Mouse (Mus musculus) megakaryocyte, embryonic 14.5 days (primary cell): ENCODE measurements at regions not wholly inside any gene's neighbourhood (a gene's known extent, or its start where the extent isn't known, plus 50 kb on each side); places are given as distances from the start of the nearest gene placed in this dataset.
"Not testable (repeated sequence)": the region's sequence is repeated elsewhere in the genome, so short reads cannot be mapped to it uniquely, and the experiment has no call there.

Experiments used
- FLI1 ChIP-seq: IDR thresholded peaks from 2 replicates; pipeline ENCODE4 v1.6.1; 2012; ENCODE audit warnings: low read length, inconsistent platforms, mixed read lengths
- GATA1 ChIP-seq: IDR thresholded peaks from 3 replicates; pipeline ENCODE4 v1.6.1; 2012; ENCODE audit warnings: mixed read lengths, low read length, inconsistent platforms, borderline replicate concordance

DNA sequence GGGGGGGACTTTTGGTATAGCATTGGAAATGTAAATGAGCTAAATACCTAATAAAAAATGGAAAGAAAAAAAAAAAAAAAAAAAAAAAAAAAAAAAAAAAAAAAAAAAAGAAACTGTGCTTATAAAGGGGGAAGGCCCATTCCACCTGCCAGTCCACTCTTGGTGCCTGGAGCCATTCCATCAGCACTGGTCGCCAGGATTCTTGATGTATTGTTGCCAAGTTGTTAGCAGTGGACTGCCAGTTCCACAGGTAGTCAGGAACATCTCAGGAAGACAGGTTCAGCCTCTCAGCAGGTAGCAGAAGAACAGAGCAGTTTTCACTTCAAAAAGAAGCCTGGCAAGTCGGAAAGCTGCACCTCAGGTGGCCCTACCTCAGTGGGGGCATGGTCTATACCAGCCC lies 162.6 kb upstream of the Cntn5 start:
- not testable (repeated sequence) for TF ChIP-seq GATA1, FLI1
